Mouse (Mus musculus): ENCODE data around the gene Ncoa7.

Ncoa7 gene

GRCm38 (mm10) chr10:30743275-30743674, 59.9 kb downstream of the Ncoa7 start:
- DNase-seq, result no peak

GRCm38 (mm10) chr10:30738403-30738802, 64.7 kb downstream of the Ncoa7 start:
- DNase-seq, result no peak

DNA sequence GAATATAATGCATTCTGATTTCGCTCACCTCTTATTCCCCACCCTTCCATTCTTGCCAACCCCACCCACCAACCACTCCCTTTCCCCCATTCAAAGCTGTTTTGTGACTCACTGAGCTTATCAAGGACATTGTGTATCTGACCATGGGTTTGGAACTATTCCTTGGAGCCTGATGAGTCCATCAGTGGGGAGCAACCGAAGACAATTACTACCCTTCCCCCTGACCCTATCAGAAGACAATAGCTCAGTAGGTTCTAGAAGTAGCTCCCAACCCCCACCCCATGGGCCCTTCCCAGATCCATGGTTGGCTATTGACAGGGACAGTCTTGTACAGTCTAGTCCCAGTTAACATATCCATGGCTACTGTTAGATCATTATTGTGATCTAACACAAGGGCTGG, 65.8 kb downstream of the Ncoa7 start:
- DNase-seq, result no peak

DNA sequence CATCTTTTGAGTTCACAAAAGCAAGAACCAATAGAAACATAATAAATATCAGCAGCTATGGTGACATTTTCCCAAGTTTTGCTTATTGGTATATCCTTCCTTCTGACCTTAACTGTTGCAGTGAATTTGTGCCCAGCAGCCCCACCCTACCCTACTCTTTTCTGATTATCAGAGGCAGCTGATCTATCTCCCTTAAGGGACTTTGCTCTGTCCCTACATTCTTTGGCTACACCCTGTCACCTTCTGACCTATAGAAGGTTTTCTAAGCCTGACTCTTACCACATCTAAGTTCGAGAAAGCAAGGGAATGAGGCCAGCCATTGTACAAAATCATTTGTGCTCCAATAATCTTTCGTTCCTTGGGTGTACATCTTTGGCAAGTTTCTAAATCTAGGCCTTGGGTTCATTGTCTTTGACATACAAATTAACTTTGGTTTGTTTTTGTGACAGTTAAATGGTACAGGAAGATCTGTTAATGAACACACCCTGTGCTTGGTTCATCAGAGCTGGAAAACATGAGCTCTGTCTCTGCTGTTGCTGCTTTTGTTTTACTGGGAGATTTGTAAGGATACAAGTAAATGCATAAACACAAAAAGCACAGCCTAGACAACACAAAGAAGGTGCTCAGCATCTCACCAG, 69.9 kb downstream of the Ncoa7 start:
- peak in 1 of 2 experiments; percentile 37 for DNase-seq

DNA sequence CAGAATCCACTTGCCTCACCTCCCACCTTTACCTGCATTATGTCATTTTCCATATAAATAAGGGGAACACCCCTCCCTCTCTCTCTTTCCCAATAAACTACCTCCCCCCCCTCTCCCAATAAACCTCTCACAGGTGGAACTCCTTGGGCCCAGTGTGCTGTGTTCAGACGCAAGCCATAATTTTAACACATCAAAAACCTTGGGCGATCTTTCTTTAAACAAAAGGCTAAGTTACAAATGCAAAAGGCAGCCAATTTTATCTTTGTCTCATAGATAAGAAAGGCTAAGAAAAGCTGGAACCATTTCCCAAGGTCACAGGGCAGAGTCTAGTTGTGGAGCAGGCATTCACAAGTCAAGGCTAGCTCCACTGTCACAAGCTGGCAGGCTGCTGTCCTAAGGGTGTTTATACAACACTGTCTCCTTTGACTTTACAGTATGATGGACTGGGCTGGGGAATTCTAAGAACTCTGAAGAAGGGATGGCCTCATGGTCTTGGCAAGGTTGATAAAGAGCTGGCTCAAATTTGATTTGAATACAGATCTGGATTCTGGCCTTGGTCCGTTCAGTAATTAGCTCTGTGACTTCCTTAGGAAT, 71.7 kb downstream of the Ncoa7 start:
- peak in 1 of 2 experiments; percentile 32 for DNase-seq

DNA sequence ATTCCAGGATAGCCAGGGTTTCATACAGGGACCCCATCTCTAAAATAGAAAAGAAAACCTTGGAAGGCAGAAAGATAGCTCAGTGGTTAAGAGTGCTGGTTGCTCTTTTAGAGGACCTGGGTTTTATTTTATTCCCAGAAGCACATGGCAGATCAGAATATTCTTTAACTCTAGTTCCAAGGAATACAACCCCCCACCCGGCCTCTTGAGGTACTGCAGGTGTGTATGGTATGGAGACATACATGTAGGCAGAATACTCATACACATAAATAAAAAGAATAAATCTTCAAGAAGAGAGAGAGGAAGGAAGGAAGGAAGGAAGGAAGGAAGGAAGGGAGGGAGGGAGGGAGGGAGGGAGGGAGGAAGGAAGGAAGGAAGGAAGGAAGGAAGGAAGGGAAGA, 72.3 kb downstream of the Ncoa7 start:
- DNase-seq, result no peak

DNA sequence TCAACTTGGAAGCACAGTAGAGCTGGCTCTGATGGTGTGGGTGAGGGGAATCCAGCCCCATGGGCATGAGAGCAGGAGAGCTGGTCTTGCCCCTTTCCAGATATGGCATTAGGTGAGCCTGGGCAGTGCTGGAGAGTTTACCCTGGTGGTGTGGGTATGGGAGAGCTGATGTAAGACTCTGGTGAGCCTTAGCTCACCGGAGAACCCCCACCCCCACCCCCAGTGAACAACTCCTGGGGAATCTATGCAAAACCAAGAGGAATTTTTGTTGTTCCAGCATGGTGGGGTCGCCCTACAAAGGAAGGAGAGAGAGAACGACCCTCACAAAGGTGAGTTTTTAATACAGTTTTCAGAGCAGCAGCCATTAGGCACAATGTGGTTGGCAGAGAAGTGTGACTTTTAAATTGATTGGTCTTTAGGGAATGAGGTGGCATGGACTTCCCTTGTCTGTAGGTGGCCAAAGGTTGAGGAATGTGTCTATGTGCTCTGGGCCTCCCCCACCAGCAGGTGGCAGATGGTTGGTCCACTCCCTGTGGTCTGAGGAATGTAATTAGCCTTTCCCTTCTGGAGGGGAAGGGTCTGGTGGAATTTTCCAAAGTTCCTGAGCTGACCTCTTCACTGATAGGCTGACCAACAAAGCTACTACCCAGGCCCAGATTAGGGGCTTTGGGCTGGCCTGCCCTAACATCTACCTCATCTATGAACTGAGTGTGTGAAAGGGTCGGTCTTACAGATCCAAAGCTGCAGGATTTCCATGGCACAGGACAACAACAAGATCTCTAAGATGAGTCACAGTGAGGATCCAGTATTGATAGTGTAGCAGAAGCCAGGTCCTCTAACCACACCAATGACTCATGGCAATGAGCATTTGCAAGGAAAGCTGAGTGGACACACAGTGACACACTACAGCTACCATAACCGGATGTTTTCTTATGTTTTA, 73.7 kb downstream of the Ncoa7 start:
- no peak for DNase-seq

DNA sequence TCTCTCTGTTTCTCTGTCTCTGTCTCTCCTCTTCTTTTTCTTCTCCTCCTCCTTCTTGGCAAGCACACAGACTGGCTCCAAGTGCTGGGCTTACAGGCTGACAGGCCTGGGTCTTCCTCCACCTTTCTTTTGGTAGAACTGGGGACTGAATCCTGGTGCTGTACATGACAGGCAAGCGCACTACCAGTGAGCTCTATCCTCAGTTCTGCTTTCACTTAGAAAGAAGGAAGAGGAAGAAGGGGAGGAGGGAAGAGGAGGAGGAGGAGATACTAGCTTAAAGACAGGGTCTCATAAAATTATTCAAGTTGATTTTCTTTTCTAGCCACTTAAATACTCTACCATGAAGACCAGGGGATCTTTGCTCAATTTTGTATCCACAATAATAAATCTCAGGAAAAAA, 80.1 kb downstream of the Ncoa7 start:
- no peak for DNase-seq

DNA sequence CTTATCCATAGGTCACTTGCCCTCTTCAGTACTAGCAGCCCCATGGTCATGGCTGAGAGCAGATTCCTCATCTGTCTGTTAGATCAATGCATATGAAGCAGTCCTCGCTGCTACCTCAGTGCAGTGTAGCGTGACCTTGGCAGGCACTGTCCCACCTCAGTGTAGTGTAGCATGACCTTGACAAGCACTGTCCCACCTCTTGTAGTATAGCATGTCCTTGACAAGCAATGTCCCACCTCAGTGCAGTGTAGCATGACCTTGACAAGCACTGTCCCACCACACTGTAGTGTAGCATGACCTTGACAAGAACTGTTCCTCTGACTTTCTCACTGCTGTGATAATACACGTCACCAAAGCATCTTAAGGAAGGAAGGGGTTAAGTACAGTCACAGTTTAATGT, 82.6 kb downstream of the Ncoa7 start:
- no peak for DNase-seq

DNA sequence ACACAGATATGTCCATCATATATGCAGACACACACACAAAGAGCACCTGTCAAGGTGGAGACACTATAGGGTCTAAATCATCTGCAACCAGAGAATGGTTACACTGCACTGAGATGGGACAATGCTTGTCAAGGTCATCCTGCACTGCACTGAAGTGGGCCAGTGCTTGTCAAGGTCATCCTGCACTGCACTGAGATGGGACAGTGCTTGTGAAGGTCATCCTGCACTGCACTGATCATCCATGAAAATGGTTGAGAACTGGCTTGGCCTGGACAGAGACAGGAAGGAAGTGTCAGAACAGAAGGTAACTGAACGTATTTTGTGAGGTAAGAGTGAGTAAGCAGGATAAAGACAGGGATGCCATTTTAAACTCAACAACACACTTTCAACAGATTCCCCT, 83.2 kb downstream of the Ncoa7 start:
- DNase-seq, result no peak

DNA sequence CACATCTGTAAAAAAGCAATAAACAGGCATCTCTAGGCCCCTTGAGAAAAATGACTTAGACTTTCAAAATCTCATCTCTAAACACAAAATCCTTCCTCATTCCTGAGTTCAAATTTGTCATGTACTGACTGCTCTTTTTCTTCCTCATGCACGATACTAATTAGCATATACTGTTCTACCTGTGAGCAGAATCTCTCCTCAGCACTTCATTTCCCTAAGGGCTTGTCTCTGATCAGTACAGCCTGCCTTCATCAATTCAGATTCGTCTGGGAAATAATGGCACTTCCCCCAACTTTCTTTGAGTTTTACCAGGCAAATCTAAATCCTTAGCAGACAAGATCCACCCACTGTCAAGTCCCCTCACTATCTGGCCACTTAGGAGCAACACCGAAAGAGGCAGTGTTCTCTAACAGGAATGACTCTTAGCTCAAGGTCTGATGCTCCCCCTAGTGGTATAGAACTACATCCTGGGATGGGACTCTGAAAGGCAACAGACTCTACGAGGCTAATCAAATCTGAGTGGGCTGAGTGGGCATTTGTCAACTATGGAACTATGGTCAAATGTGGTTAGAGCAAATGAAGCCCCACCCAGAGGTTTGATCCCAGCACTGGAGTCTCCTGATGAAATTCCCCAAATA, 84.3 kb downstream of the Ncoa7 start:
- peak; percentile 47 to 58 for DNase-seq

GRCm38 (mm10) chr10:30716171-30716570, 87.0 kb downstream of the Ncoa7 start:
- no peak for DNase-seq

GRCm38 (mm10) chr10:30712540-30712939, 90.6 kb downstream of the Ncoa7 start:
- DNase-seq, result no peak

GRCm38 (mm10) chr10:30709846-30710403, 93.2 kb downstream of the Ncoa7 start:
- no peak for DNase-seq

DNA sequence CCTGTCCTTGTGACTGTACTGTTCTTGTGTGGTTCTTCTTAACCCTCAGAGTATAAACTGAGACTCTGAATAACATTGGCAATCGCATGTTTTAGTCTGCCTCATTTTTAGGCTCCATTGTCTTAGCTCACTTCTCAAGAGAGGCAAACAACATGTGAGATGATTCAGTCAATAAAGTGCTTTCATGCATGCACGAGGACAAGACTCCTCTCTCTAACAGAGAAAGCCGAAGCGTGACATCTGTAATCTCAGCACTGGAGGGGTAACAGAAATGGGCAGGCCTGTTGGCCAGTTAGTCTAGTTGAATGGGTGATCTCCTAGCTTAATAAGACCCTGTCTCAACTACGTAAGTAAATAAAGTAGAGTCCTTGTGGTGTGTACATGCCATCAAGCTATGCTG, 95.1 kb downstream of the Ncoa7 start:
- DNase-seq, result no peak

GRCm38 (mm10) chr10:30702663-30703062, 100.5 kb downstream of the Ncoa7 start:
- no peak for DNase-seq

DNA sequence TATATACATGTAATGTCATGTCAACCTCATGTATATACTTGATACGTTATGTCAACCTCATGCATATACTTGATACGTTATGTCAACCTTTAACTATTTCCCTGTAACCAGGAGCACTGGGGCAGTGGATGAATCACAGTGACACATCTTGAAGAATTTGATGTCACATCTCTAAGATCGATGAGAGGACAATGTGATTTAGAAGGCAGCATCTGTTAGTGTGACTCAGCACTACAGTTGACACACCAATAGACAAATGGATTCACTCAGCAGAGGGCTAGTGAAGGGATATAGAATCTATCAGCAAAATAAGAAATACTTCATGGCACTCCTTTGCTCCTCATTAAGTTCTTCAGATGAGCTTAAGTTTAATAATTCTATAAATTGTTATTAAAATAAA, 116.3 kb downstream of the Ncoa7 start:
- no peak for DNase-seq

DNA sequence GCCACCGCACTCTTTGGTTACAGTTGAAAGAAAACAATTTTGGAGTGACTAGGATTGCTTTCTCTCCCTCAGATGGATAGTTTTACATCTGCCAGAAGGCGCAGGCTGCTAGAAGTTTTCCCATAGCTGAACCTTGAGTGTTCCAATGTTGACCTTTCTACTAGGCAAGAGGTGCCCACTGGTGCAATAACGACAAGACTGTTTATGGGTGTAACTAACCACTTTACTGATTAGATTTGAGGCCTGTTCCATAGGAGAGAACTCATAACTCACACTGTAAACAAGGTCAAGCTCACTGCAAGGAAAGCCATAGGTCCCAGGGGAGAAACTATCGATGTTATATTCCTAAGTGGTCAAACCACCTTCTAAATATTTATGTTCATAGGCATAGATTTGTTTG, 119.7 kb downstream of the Ncoa7 start:
- DNase-seq, result no peak

DNA sequence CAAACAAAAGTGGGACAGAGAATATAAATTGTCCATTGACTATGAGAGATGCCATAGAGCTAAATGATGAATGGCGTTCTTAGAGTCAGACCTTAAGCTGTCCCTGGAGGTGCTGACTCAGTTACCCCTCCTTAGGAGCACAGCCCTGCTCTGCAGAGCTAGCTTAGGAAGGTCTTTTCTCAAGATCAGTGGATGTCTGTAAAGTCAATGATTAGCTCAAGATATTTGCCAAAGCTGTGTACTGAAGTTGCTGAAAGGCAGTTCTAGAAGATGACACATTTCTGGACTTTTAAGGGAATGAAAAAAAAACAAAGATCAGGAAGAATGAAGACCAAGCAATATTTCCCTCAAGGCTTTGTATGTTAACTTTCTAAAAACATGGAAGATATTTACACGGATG, 123.4 kb downstream of the Ncoa7 start:
- peak in 1 of 2 experiments; percentile 54 for DNase-seq

- peak in 1 of 2 experiments; percentile 23 for DNase-seq
These were observed 125.1 kb downstream of the Ncoa7 start for GRCm38 (mm10) chr10:30678051-30678450.

DNA sequence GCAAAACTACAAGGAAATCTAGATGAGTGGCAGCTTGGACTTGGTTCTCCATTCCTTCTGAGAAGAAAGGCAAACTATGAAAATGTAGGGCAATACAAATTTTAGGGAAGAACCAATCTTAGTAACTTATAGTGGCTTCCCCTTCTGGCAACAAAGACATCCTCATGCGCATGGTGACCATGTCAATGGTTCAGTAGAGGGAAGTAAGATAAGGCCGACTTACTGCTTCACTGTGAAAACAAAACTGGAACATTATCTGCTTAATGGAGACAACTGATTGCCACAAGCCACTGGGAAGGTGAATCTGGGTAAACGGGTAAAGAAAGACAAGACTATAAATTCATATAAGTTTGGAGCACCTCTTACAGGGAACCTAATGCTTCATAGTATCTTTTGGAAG, 128.3 kb downstream of the Ncoa7 start:
- no peak for DNase-seq

DNA sequence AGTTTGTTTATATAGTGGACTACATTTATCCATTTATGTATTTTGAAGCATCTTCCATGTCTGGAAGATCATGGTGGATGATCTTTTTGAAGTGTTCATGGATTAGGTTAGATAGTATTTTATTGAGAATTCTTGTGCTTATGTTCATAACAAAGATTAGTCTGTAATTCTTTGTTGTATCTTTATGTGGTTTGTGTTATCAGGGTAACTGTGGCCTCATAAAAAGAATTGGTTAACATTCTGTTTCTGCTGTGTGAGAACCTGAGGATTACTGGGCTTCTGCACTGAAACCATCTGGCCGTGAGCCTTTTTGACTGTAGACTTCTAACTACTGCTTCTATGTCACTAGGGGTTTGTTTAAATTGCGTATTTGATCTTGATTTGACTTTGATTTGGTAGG, 136.5 kb downstream of the Ncoa7 start:
- DNase-seq, result no peak
